Mouse (Mus musculus) heart, embryonic 15.5 days (tissue): Measurements from ENCODE around the gene Gfm2. TPM values are rescaled to one million over a fixed set of nuclear protein-coding genes. Genes with fewer than 3 reads are reported as not detected.

ENCODE experiments used
- ATAC-seq: fragments of 200-750 bp; cut with Nextera tagmentation; replicated peaks from 2 replicates; pipeline ENCODE4 v1.8.0; 2017; ENCODE audit warnings: low read depth, moderate TSS enrichment; ENCODE audit not compliant: insufficient number of reproducible peaks, insufficient read depth, low FRiP score
- H3K27ac ChIP-seq: fragments of 300-500 bp; sonication (generic); 2 replicates; pipeline ENCODE4 v1.5.1; 2015; ENCODE audit warnings: mild to moderate bottlenecking, inconsistent platforms
- H3K27me3 ChIP-seq: fragments of 300-500 bp; sonication (generic); 2 replicates; pipeline ENCODE4 v1.6.1; 2015; ENCODE audit warnings: inconsistent platforms
- H3K36me3 ChIP-seq: fragments of 300-500 bp; sonication (generic); 2 replicates; pipeline ENCODE4 v1.6.1; 2015; ENCODE audit warnings: mild to moderate bottlenecking, inconsistent platforms
- H3K4me1 ChIP-seq: fragments of 300-500 bp; sonication (generic); replicated peaks from 2 replicates; pipeline ENCODE4 v1.6.1; 2015; ENCODE audit warnings: inconsistent platforms
- H3K4me2 ChIP-seq: fragments of 300-500 bp; sonication (generic); 2 replicates; pipeline ENCODE4 v1.6.1; 2015; ENCODE audit warnings: inconsistent platforms, mild to moderate bottlenecking, moderate library complexity
- H3K4me3 ChIP-seq: fragments of 300-500 bp; sonication (generic); 2 replicates; pipeline ENCODE4 v1.5.1; 2015; ENCODE audit warnings: mild to moderate bottlenecking, inconsistent platforms
- H3K9ac ChIP-seq: fragments of 300-500 bp; sonication (generic); 2 replicates; pipeline ENCODE4 v1.6.1; 2015; ENCODE audit warnings: mild to moderate bottlenecking, inconsistent platforms
- H3K9me3 ChIP-seq: fragments of 300-500 bp; sonication (generic); replicated peaks from 2 replicates; pipeline ENCODE4 v1.6.1; 2016; ENCODE audit warnings: inconsistent platforms
- WGBS: fragments of 180-500 bp; shearing (Covaris S2); methylation state at CpG from one replicate; pipeline ENCODE4 v1.1.7; 2015; ENCODE audit warnings: mixed read lengths; 5-methylcytosine and 5-hydroxymethylcytosine counted together
- polyA plus RNA-seq: library from polyadenylated mRNA; unstranded; fragments of >200 nt; fragmentation: Nextera tagmentation; extraction: Ambion mirVana; gene quantifications from 2 replicates; pipeline ENCODE4 v1.2.1, GENCODE M21; 2015

The Gfm2 gene
- polyA plus RNA-seq, 1 experiment from 2014 or later, result 27.1 TPM

GRCm38 (mm10) chr13:97142321-97142720, 4.6 kb downstream of the Gfm2 start:
- Histone ChIP-seq H3K9me3 (no peaks in the 10 kb centered on the region), H3K9ac (no peak overlapping the region), H3K27ac (no peak overlapping the region), H3K4me1 (peaks cover 7% of the 10 kb centered on the region), H3K27me3 (no peaks in the 10 kb centered on the region), H3K4me2 (no peak overlapping the region), H3K36me3 (peaks cover 17% of the 10 kb centered on the region), H3K4me3 (no peak overlapping the region)
- 82% methylated on average over 7 of the region's 7 CpGs for WGBS
- no peak for ATAC-seq

DNA sequence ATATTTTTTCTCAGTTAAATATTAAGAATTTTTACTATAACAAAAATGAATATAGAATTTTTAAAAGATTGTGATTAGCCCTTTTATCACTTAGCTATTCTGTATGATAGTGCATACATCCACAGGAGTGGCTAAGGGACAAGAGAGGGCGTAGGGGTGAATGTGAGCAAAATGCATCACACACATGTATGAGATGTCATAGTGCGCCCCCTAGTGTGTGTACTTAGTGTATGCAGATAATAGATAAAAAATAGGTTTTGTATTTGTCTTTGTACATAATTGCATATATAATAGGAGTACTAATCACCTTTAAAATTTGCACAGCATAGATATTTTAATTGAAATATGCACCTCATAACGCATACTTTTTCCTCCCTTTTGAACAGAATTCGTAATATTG, 8.1 kb downstream of the Gfm2 start:
- H3K36me3 ChIP-seq, result peaks cover 39% of the 10 kb centered on the region
- no peak overlapping the region for H3K9ac ChIP-seq
- no peak overlapping the region for H3K27ac ChIP-seq
- H3K4me2 ChIP-seq, result no peak overlapping the region
- no peak overlapping the region for H3K4me3 ChIP-seq
- no peaks in the 10 kb centered on the region for H3K4me1 ChIP-seq
- no peaks in the 10 kb centered on the region for H3K9me3 ChIP-seq
- WGBS, result 56% methylated on average over 4 of the region's 4 CpGs
- no peak for ATAC-seq
- H3K27me3 ChIP-seq, result no peaks in the 10 kb centered on the region

GRCm38 (mm10) chr13:97175520-97176264, 38.0 kb downstream of the Gfm2 start:
- Histone ChIP-seq H3K4me2 (no peak overlapping the region), H3K4me3 (no peak overlapping the region), H3K27ac (no peak overlapping the region), H3K9me3 (no peaks in the 10 kb centered on the region), H3K4me1 (no peaks in the 10 kb centered on the region), H3K36me3 (peaks cover 76% of the 10 kb centered on the region), H3K27me3 (no peaks in the 10 kb centered on the region), H3K9ac (no peak overlapping the region)
- WGBS, result 90% methylated on average over 10 of the region's 10 CpGs
- no peak for ATAC-seq

DNA sequence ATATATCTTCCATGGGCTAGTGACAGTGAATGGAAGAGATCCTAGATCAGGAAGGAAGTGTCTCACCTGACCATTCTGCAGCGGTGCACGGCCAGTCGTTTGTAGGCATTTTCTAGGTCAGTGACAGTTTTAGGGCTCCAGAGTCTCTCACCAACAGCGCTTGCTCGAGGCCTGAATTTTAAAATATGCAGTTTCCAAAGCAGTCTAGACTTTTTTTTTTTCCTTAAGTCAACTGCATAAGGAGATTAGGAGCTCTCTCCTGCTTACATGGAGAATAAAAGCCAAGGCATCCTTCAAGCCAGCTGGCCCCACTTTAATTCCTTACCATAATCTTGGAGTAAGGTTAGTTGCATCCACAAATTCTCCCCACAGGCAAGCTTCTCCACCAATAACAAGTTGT, 39.0 kb downstream of the Gfm2 start:
- Histone ChIP-seq H3K9me3 (no peaks in the 10 kb centered on the region), H3K4me1 (no peaks in the 10 kb centered on the region), H3K4me2 (no peak overlapping the region), H3K27ac (no peak overlapping the region), H3K4me3 (no peak overlapping the region), H3K36me3 (peaks cover 76% of the 10 kb centered on the region), H3K27me3 (no peaks in the 10 kb centered on the region), H3K9ac (no peak overlapping the region)
- ATAC-seq, result no peak
- 86% methylated on average over 5 of the region's 5 CpGs for WGBS

- Histone ChIP-seq H3K9ac (no peak overlapping the region), H3K4me2 (no peak overlapping the region), H3K4me1 (no peaks in the 10 kb centered on the region), H3K4me3 (no peak overlapping the region), H3K36me3 (peaks cover 63% of the 10 kb centered on the region), H3K27me3 (no peaks in the 10 kb centered on the region), H3K9me3 (no peaks in the 10 kb centered on the region), H3K27ac (no peak overlapping the region)
- no peak for ATAC-seq
- 74% methylated on average over 7 of the region's 7 CpGs for WGBS
Measured at GRCm38 (mm10) chr13:97178943-97179342, 41.2 kb downstream of the Gfm2 start.

DNA sequence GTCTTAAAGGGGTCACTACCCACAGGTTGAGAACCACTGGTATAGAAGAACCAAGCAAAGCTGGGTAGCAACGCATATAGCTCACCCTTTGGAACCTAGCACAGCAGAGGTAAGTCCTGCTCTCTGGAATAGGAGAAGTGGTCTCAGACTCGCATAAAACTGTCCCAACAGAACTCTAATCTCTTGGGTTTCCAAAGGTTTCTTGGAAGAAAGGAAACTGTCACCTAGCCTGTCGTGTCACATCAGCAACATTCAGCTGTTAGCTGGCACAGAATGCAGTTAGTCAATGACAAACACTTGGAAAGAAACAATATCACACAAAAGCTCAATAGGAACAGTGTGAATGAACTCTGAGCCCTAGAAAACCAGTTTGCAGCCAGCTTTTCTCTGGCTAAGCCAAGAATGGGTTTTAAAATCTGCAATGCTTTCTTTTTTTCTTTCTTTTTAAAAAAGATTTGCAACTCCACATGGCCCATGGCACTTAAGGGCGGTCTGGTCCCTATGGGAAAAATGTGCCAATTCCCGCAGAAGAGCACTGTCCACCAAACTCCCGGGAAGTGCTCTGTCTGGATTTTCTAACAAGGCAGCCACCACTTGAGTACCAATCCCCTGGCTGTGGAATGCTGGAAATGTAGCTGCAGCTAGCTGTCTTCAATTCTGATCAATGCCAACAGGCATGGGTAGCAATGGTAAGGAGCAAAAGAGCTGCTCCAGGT, 42.5 kb downstream of the Gfm2 start:
- WGBS, result 80% methylated on average over 6 of the region's 6 CpGs
- no peak overlapping the region for H3K4me2 ChIP-seq
- H3K36me3 ChIP-seq, result peaks cover 50% of the 10 kb centered on the region

DNA sequence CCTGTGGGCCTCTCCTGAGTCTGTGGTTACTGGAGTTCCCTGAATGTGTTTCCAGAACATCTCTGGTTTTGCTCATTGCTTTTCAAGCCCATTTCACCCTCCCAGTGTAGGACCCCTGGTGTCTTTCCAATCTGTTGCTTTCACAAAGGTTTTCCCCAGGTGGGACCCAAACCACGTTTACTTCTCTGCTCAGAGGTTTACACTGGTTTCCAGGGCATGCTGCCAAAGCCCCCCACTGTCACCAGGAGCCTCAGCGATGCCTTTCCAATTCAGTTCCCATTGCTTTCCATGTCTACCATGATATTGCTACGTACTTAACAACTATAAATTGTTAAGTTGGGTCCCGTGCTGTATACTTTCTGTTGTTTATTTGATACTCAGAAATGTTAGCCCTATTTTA, 45.1 kb downstream of the Gfm2 start:
- ATAC-seq, result no peak
- Histone ChIP-seq H3K36me3 (peaks cover 27% of the 10 kb centered on the region), H3K27ac (no peak overlapping the region), H3K9ac (no peak overlapping the region), H3K4me2 (no peak overlapping the region), H3K27me3 (no peaks in the 10 kb centered on the region), H3K4me3 (no peak overlapping the region), H3K4me1 (peaks cover 11% of the 10 kb centered on the region), H3K9me3 (no peaks in the 10 kb centered on the region)
- 81% methylated on average over 4 of the region's 4 CpGs for WGBS

More for the DNA sequence above, 42.5 kb downstream of the Gfm2 start:
- no peak overlapping the region for H3K9ac ChIP-seq
- no peak overlapping the region for H3K27ac ChIP-seq
- no peaks in the 10 kb centered on the region for H3K27me3 ChIP-seq
- H3K9me3 ChIP-seq, result no peaks in the 10 kb centered on the region
- peaks cover 8% of the 10 kb centered on the region for H3K4me1 ChIP-seq
- no peak for ATAC-seq
- no peak overlapping the region for H3K4me3 ChIP-seq

GRCm38 (mm10) chr13:97184168-97184567, 46.4 kb downstream of the Gfm2 start:
- 69% methylated on average over 2 of the region's 2 CpGs for WGBS
- Histone ChIP-seq H3K4me3 (no peak overlapping the region), H3K27ac (peak overlapping the region; percentile 52; the same call in 1 of the 2 replicates), H3K4me1 (peaks cover 15% of the 10 kb centered on the region), H3K27me3 (no peaks in the 10 kb centered on the region), H3K9me3 (no peaks in the 10 kb centered on the region), H3K36me3 (peaks cover 21% of the 10 kb centered on the region), H3K9ac (no peak overlapping the region), H3K4me2 (no peak overlapping the region)
- no peak for ATAC-seq

GRCm38 (mm10) chr13:97184656-97185055, 46.9 kb downstream of the Gfm2 start:
- Histone ChIP-seq H3K4me1 (peaks cover 15% of the 10 kb centered on the region), H3K27ac (peak overlapping the region; percentile 52), H3K9me3 (no peaks in the 10 kb centered on the region), H3K9ac (no peak overlapping the region), H3K4me2 (no peak overlapping the region), H3K36me3 (peaks cover 16% of the 10 kb centered on the region), H3K4me3 (no peak overlapping the region), H3K27me3 (no peaks in the 10 kb centered on the region)
- no peak; the same call in 1 of the 2 replicates for ATAC-seq
- 12% methylated on average over 5 of the region's 5 CpGs for WGBS

- no peak overlapping the region for H3K9ac ChIP-seq
- WGBS, result 75% methylated on average over 4 of the region's 4 CpGs
- H3K27me3 ChIP-seq, result no peaks in the 10 kb centered on the region
- H3K4me2 ChIP-seq, result no peak overlapping the region
- H3K27ac ChIP-seq, result no peak overlapping the region
- H3K9me3 ChIP-seq, result no peaks in the 10 kb centered on the region
- peaks cover 12% of the 10 kb centered on the region for H3K36me3 ChIP-seq
- H3K4me3 ChIP-seq, result no peak overlapping the region
- ATAC-seq, result no peak
- peaks cover 15% of the 10 kb centered on the region for H3K4me1 ChIP-seq
Measured at GRCm38 (mm10) chr13:97186346-97186745, 48.6 kb downstream of the Gfm2 start.

DNA sequence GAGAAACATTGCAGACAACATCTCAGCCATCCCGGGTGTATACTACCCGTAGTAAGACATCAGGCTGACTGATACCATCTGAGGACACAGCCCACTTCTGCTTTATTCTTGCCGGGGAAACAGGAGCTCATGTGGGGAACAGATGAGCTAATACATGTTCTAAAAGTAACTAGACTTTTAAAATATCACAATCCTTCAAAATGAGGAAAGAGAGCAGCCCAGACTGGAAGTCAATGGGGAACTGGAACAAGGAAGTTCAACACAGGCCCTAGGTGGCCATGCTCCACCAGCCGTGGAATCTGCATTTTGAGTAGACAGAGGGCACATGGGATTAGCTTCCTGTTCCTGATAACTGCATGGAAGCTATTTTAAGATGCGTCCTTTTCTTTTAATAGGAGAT, 50.0 kb downstream of the Gfm2 start:
- Histone ChIP-seq H3K9me3 (no peaks in the 10 kb centered on the region), H3K4me3 (no peak overlapping the region), H3K4me2 (no peak overlapping the region), H3K9ac (no peak overlapping the region), H3K27me3 (no peaks in the 10 kb centered on the region), H3K4me1 (peaks cover 15% of the 10 kb centered on the region), H3K36me3 (peaks cover 9% of the 10 kb centered on the region), H3K27ac (no peak overlapping the region)
- WGBS, result 58% methylated on average over 5 of the region's 5 CpGs
- ATAC-seq, result no peak

GRCm38 (mm10) chr13:97192649-97193048, 54.9 kb downstream of the Gfm2 start:
- no peaks in the 10 kb centered on the region for H3K9me3 ChIP-seq
- H3K36me3 ChIP-seq, result peaks cover 8% of the 10 kb centered on the region; the same call in 1 of the 2 replicates
- no peak overlapping the region for H3K4me2 ChIP-seq
- no peak overlapping the region for H3K9ac ChIP-seq
- WGBS, result 86% methylated on average over 11 of the region's 11 CpGs
- no peaks in the 10 kb centered on the region for H3K27me3 ChIP-seq
- H3K4me1 ChIP-seq, result peaks cover 20% of the 10 kb centered on the region
- ATAC-seq, result no peak
- no peak overlapping the region for H3K4me3 ChIP-seq
- H3K27ac ChIP-seq, result no peak overlapping the region
